Mouse (Mus musculus): ENCODE results near the gene Grhpr. TPM values are rescaled to one million over a fixed set of nuclear protein-coding genes. Genes with fewer than 3 reads are reported as not detected.
"Not testable (repeated sequence)": the region's sequence is repeated elsewhere in the genome, so short reads cannot be mapped to it uniquely, and the experiment has no call there.

Gene Grhpr
- polyA plus RNA-seq, 1 experiment from 2014 or later = 31.6 TPM

DNA sequence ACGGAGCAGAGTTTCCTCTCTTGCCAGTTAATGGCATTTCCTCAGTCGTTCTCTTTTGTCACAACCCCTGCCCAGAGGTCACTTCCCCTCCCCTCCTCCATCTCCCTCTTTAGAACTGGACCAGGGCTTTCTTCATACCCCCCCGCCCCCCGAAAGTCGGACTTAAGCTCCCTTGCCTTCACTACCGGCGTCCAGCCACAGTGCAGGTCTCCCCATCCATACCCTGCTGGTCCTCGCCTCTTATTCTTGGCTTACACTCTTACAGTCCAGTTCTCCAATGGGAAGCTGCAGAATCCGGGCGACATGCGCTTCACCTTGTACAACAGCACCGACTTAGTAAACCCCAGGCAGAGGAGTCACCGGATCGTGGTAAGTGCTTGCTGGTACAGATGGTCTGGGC, 37.8 kb downstream of the Grhpr start:
- Histone ChIP-seq H3K9me3 (no peaks in the 10 kb centered on the region), H3K4me2 (replicated peaks) (peak overlapping the region; percentile 97), H3K27ac (replicated peaks) (no peak overlapping the region), H3K9ac (replicated peaks) (peak overlapping the region; percentile 71), H3K36me3 (peaks cover 12% of the 10 kb centered on the region; the same call in 1 of the 2 replicates), H3K4me3 (peak overlapping the region; percentile 72), H3K4me1 (peaks cover 23% of the 10 kb centered on the region), H3K27me3 (no peaks in the 10 kb centered on the region)
- 1% methylated on average over 14 of the region's 14 CpGs for WGBS
- ATAC-seq (ENCODE audit: low FRiP score, low read depth) = peak; percentile 19; the same call in 1 of the 2 replicates

- Histone ChIP-seq H3K9ac (replicated peaks) (no peak overlapping the region), H3K4me1 (no peaks in the 10 kb centered on the region), H3K9me3 (no peaks in the 10 kb centered on the region), H3K36me3 (peaks cover 57% of the 10 kb centered on the region), H3K27ac (replicated peaks) (no peak overlapping the region), H3K27me3 (no peaks in the 10 kb centered on the region), H3K4me3 (no peak overlapping the region), H3K4me2 (replicated peaks) (no peak overlapping the region)
- ATAC-seq (ENCODE audit: low FRiP score, low read depth) = no peak
- 84% methylated on average over 4 of the region's 4 CpGs for WGBS
Measured at GRCm38 (mm10) chr4:45026459-45026858, 45.3 kb downstream of the Grhpr start.

DNA sequence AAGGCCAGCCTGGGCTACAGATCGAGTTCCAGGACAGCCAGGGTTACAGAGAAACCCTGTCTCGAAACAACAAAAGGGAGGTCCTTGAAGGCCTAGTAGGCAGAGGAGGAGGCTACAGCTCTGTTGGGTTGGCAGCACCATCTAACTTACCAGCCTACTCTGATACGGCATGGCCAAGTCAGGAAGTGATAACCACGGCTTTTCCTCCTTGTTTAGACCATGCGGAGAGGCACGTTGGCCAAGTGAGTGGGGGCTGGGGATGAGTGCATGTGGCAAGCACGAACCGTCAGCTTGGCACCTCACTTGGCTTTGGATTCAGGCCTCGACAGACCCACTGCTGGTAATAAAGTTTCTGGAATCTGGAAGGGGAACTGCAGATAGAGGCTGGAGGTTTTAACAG, 51.4 kb downstream of the Grhpr start:
- peaks cover 79% of the 10 kb centered on the region for H3K36me3 ChIP-seq

GRCm38 (mm10) chr4:45034693-45035628, 53.8 kb downstream of the Grhpr start:
- no peaks in the 10 kb centered on the region for H3K4me1 ChIP-seq
- H3K27ac ChIP-seq (replicated peaks) = no peak overlapping the region
- WGBS = 90% methylated on average over 16 of the region's 16 CpGs
- H3K9ac ChIP-seq (replicated peaks) = no peak overlapping the region
- H3K36me3 ChIP-seq = peaks cover 67% of the 10 kb centered on the region
- no peak overlapping the region for H3K4me2 ChIP-seq (replicated peaks)
- H3K4me3 ChIP-seq = no peak overlapping the region
- no peak for ATAC-seq (ENCODE audit: low FRiP score, low read depth)
- H3K27me3 ChIP-seq = no peaks in the 10 kb centered on the region
- H3K9me3 ChIP-seq = no peaks in the 10 kb centered on the region

More for the DNA sequence above, 51.4 kb downstream of the Grhpr start:
- no peaks in the 10 kb centered on the region for H3K27me3 ChIP-seq
- no peak for ATAC-seq (ENCODE audit: low FRiP score, low read depth)
- H3K9ac ChIP-seq (replicated peaks) = no peak overlapping the region
- WGBS = 91% methylated on average over 9 of the region's 9 CpGs
- H3K4me1 ChIP-seq = no peaks in the 10 kb centered on the region
- H3K4me3 ChIP-seq = no peak overlapping the region
- no peak overlapping the region for H3K4me2 ChIP-seq (replicated peaks)
- no peak overlapping the region for H3K27ac ChIP-seq (replicated peaks)
- H3K9me3 ChIP-seq = no peaks in the 10 kb centered on the region

DNA sequence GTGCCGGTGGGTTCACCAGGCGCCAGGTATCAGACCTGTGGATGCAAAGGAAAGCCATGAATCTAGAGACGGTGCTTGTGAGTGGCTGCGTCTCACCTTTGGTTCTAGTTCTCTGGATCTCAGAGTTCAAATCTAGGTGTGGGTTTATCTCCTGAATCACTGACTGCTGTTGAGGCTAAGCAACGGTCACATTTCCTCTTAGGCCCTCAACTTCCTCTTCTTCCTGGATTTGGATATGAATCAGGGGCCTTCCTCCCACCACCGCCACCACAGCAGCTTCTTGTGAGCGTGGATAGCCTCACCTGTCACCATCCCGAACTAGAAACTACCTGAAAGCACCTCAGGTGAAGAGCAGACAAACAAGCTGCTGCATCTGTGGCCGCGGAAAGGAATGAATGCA, 54.9 kb downstream of the Grhpr start:
- H3K9me3 ChIP-seq = no peaks in the 10 kb centered on the region
- no peak for ATAC-seq (ENCODE audit: low FRiP score, low read depth)
- H3K27ac ChIP-seq (replicated peaks) = no peak overlapping the region
- H3K4me2 ChIP-seq (replicated peaks) = no peak overlapping the region
- no peaks in the 10 kb centered on the region for H3K4me1 ChIP-seq
- no peak overlapping the region for H3K9ac ChIP-seq (replicated peaks)
- no peak overlapping the region for H3K4me3 ChIP-seq
- H3K27me3 ChIP-seq = no peaks in the 10 kb centered on the region
- H3K36me3 ChIP-seq = peaks cover 68% of the 10 kb centered on the region
- WGBS = 93% methylated on average over 10 of the region's 10 CpGs

GRCm38 (mm10) chr4:45036571-45036970, 55.4 kb downstream of the Grhpr start:
- Histone ChIP-seq H3K27me3 (no peaks in the 10 kb centered on the region), H3K27ac (replicated peaks) (no peak overlapping the region), H3K4me1 (no peaks in the 10 kb centered on the region), H3K36me3 (peaks cover 70% of the 10 kb centered on the region), H3K9ac (replicated peaks) (no peak overlapping the region), H3K4me2 (replicated peaks) (no peak overlapping the region), H3K4me3 (no peak overlapping the region), H3K9me3 (no peaks in the 10 kb centered on the region)
- WGBS = 87% methylated on average over 5 of the region's 5 CpGs
- ATAC-seq (ENCODE audit: low FRiP score, low read depth) = no peak

GRCm38 (mm10) chr4:45037455-45038410, 56.5 kb downstream of the Grhpr start:
- Histone ChIP-seq H3K9ac (replicated peaks) (no peak overlapping the region), H3K4me1 (no peaks in the 10 kb centered on the region), H3K27ac (replicated peaks) (no peak overlapping the region), H3K36me3 (peaks cover 59% of the 10 kb centered on the region), H3K4me3 (no peak overlapping the region), H3K9me3 (no peaks in the 10 kb centered on the region), H3K4me2 (replicated peaks) (no peak overlapping the region), H3K27me3 (no peaks in the 10 kb centered on the region)
- WGBS = 95% methylated on average over 13 of the region's 13 CpGs
- ATAC-seq (ENCODE audit: low FRiP score, low read depth) = no peak

DNA sequence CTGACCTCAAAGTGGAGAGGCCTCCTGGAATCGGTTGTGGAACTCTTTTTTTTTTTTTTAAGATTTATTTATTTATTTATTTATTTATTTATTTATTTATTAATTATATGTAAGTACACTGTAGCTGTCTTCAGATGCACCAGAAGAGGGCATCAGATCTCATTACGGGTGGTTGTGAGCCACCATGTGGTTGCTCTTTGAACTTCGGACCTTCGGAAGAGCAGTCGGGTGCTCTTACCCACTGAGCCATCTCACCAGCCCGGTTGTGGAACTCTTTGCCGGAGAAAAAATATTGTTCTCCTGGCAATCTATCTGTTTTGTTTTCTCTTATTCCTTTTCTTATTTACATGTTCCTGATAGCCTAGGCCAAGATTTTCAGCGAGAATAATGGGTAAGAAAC, 57.7 kb downstream of the Grhpr start:
- not testable (repeated sequence) for H3K27ac ChIP-seq (replicated peaks); H3K4me3 ChIP-seq; H3K27me3 ChIP-seq; H3K4me2 ChIP-seq (replicated peaks); ATAC-seq (ENCODE audit: low FRiP score, low read depth); H3K9me3 ChIP-seq; H3K4me1 ChIP-seq; H3K9ac ChIP-seq (replicated peaks)
- WGBS = 64% methylated on average over 8 of the region's 8 CpGs
- H3K36me3 ChIP-seq = peaks cover 57% of the 10 kb centered on the region

- H3K4me1 ChIP-seq; ATAC-seq (ENCODE audit: low FRiP score, low read depth); H3K27me3 ChIP-seq; H3K9ac ChIP-seq (replicated peaks); H3K4me3 ChIP-seq; H3K27ac ChIP-seq (replicated peaks); H3K9me3 ChIP-seq; H3K4me2 ChIP-seq (replicated peaks): not testable (repeated sequence)
- H3K36me3 ChIP-seq = peaks cover 58% of the 10 kb centered on the region
- 91% methylated on average over 7 of the region's 7 CpGs for whole genome bisulfite sequencing
Measured at GRCm38 (mm10) chr4:45039546-45039945, 58.4 kb downstream of the Grhpr start.

Other genes with a start within 250 kb of the Grhpr start
- 28.3 and 30.7 TPM in 2 replicates for gene Zcchc7, start 225.5 kb upstream of the Grhpr start, polyA plus RNA-seq (2016; fragmentation: Nextera tagmentation; extraction: Ambion mirVana)
- gene Zbtb5, start 31.0 kb downstream of the Grhpr start, polyA plus RNA-seq (2016; fragmentation: Nextera tagmentation; extraction: Ambion mirVana) = 49.7 TPM in 2 replicates
- 40.7 and 46.3 TPM in 2 replicates for gene Polr1e, start 37.2 kb downstream of the Grhpr start, polyA plus RNA-seq (2016; fragmentation: Nextera tagmentation; extraction: Ambion mirVana)
- gene Fbxo10, start 103.2 kb downstream of the Grhpr start, polyA plus RNA-seq (2016; fragmentation: Nextera tagmentation; extraction: Ambion mirVana) = 13.8 and 14.5 TPM in 2 replicates
- 148 TPM in 2 replicates for gene Tomm5, start 126.7 kb downstream of the Grhpr start, polyA plus RNA-seq (2016; fragmentation: Nextera tagmentation; extraction: Ambion mirVana)
- 2.0 and 2.1 TPM in 2 replicates for gene Frmpd1, start 203.5 kb downstream of the Grhpr start, polyA plus RNA-seq (2016; fragmentation: Nextera tagmentation; extraction: Ambion mirVana)

Data from midbrain, embryonic 12.5 days (tissue).